Mouse (Mus musculus) liver, adult 2 months (tissue): ENCODE data around the gene Chmp2b. TPM values are rescaled to one million over a fixed set of nuclear protein-coding genes. Genes with fewer than 3 reads are reported as not detected.

Experiments used
- DNase-seq: peaks from one replicate; pipeline ENCODE4 v3.0.0-alpha.2; 2011; ENCODE audit warnings: low read depth, low spot score; ENCODE audit errors: extremely low read depth
- H3K27ac ChIP-seq: fragments of 200-500 bp; replicated peaks from 2 replicates; pipeline ENCODE4 v1.5.1; 2012; ENCODE audit warnings: low read depth, mild to moderate bottlenecking, control low read depth, inconsistent platforms, low read length; ENCODE audit not compliant: insufficient read depth
- H3K27me3 ChIP-seq: fragments of 200-500 bp; 2 replicates; pipeline ENCODE4 v1.6.1; 2012; ENCODE audit warnings: mild to moderate bottlenecking, moderate library complexity, low read length, inconsistent platforms; ENCODE audit not compliant: control insufficient read depth, insufficient read depth
- H3K36me3 ChIP-seq: fragments of 200-500 bp; 2 replicates; pipeline ENCODE4 v1.6.1; 2012; ENCODE audit warnings: low read length, inconsistent platforms; ENCODE audit not compliant: control insufficient read depth, insufficient read depth
- H3K4me1 ChIP-seq: fragments of 200-500 bp; 2 replicates; pipeline ENCODE4 v1.6.1; 2011; ENCODE audit warnings: low read length; ENCODE audit not compliant: control insufficient read depth, insufficient read depth
- H3K4me3 ChIP-seq: fragments of 200-500 bp; 2 replicates; pipeline ENCODE4 v1.5.1; 2011; ENCODE audit warnings: low read depth, mild to moderate bottlenecking, control low read depth, low read length, moderate library complexity; ENCODE audit not compliant: insufficient read depth
- H3K79me2 ChIP-seq: fragments of 200-500 bp; 2 replicates; pipeline ENCODE4 v1.6.1; 2012; ENCODE audit warnings: inconsistent platforms, mild to moderate bottlenecking, low read length, moderate library complexity; ENCODE audit not compliant: control insufficient read depth, insufficient read depth
- H3K9ac ChIP-seq: fragments of 200-500 bp; 2 replicates; pipeline ENCODE4 v1.6.1; 2012; ENCODE audit warnings: low read depth, mild to moderate bottlenecking, control low read depth, inconsistent platforms, low read length
- CTCF ChIP-seq: fragments of 200-500 bp; IDR thresholded peaks from 2 replicates; pipeline ENCODE4 v1.5.1; 2011; ENCODE audit warnings: low read depth, low read length, control low read depth
- POLR2A ChIP-seq: fragments of 200-500 bp; IDR thresholded peaks from 2 replicates; pipeline ENCODE4 v1.6.1; 2011; ENCODE audit warnings: low read length, control low read depth; ENCODE audit not compliant: insufficient read depth; ENCODE audit errors: extremely low read depth
- WGBS: fragments of 180-500 bp; shearing (Covaris S2); methylation state at CpG from one replicate; pipeline ENCODE4 v1.1.7; 2018; 5-methylcytosine and 5-hydroxymethylcytosine counted together
- polyA plus RNA-seq: library from polyadenylated mRNA; depleted of rRNA; stranded (reverse); fragments of >200 nt; gene quantifications from 2 replicates; pipeline ENCODE4 v1.2.3, GENCODE M21; 2012
- total RNA-seq: library from RNA; depleted of rRNA; stranded (reverse); fragments of >200 nt; gene quantifications from 2 replicates; pipeline ENCODE4 v1.2.3, GENCODE M21; 2014

Chmp2b gene
- total and polyA plus RNA-seq, 2 experiments, result 8.5 to 20.6 TPM

DNA sequence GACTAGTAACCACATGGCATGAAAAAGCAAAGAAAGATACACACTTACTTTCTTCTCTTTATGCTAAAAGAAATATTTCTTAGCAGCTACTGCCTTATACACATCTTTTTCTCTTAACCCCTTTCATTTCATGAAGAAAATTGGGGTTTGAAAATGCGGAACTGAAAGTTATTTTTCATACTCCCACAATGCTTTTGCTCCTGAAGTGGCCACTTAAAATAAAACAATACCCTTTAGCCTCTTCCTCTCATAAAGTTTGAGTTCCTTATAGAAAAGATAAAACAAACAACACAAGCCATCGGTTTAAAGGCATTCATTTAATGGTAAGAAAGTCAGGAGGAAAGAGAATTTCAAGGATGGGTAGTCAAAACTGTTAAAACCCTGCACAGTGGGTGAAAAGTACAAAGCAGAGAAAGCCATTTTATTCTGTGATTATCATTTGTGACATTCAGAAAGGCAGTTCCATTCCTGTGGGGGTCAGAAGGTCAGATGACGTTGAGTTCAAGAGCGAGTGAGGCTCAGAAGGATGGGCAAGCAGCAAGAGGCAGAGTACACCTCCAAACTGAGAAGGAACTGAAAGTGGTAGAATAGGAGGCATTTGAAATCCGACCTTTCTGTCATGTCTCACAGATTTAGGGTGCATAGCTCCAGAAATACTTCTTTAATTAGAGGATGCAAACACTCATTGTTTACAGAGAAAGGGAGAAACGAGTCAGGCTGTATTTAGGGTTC lies 14.9 kb upstream of the Chmp2b start:
- DNase-seq, result no peak
- Histone ChIP-seq H3K27ac (no peak overlapping the region), H3K4me3 (no peak overlapping the region), H3K36me3 (no peaks in the 10 kb centered on the region), H3K4me1 (no peaks in the 10 kb centered on the region), H3K79me2 (no peaks in the 10 kb centered on the region), H3K9ac (no peak overlapping the region), H3K27me3 (no peaks in the 10 kb centered on the region)
- WGBS, result 51% methylated on average over 6 of the region's 6 CpGs
- no peak for TF ChIP-seq CTCF

DNA sequence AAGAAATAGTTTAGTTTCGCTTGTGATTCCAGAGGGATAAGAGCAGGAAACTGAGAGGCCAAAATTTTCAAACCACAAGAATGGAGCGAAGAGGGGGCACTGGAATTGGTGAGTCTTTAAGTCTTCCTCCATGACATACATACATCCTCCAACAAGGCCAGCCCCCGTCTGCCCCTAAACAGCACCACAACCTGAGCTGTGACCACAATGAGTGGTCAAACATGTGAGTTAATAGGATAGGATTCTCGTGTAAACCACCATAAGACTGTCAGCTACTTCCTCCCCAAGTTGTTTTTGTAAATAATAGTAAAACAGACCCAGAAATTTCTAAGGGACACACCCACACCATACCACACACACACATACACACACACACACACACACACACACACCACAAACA lies 6.3 kb upstream of the Chmp2b start:
- H3K27ac ChIP-seq, result no peak overlapping the region
- H3K4me1 ChIP-seq, result no peaks in the 10 kb centered on the region
- H3K4me3 ChIP-seq, result no peak overlapping the region
- H3K36me3 ChIP-seq, result no peaks in the 10 kb centered on the region
- TF ChIP-seq CTCF, result no peak
- no peak for TF ChIP-seq POLR2A
- 78% methylated on average over 4 of the region's 4 CpGs for WGBS
- H3K27me3 ChIP-seq, result no peaks in the 10 kb centered on the region
- H3K79me2 ChIP-seq, result no peaks in the 10 kb centered on the region
- no peak overlapping the region for H3K9ac ChIP-seq
- no peak for DNase-seq

DNA sequence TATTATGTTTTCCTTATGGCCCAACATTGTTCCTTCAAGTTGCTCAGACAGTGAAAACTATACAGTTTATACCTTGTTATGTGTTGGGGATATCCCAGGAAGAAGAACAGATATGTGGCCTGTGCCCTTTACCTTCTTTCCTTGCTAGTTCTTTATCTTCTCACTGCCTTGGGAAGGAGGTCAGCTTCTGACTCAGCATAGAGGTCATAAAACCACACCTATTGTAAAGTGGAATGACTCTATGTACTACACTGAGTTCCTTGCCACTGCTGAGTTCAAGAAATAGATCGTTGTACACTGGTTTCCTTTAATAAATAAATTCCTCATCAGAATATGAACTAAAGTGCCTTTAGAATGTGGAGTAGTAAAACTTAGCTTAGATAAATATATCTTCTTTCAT lies 2.4 kb upstream of the Chmp2b start:
- H3K4me3 ChIP-seq, result no peak overlapping the region
- H3K27me3 ChIP-seq, result no peaks in the 10 kb centered on the region
- peaks cover 3% of the 10 kb centered on the region; the same call in 1 of the 2 replicates for H3K4me1 ChIP-seq
- no peaks in the 10 kb centered on the region for H3K36me3 ChIP-seq
- H3K79me2 ChIP-seq, result peaks cover 13% of the 10 kb centered on the region; the same call in 1 of the 2 replicates
- TF ChIP-seq CTCF (no peak), POLR2A (no peak)
- no peak for DNase-seq
- WGBS, result 90% methylated on average over 1 of the region's 1 CpGs
- H3K9ac ChIP-seq, result no peak overlapping the region
- H3K27ac ChIP-seq, result no peak overlapping the region

DNA sequence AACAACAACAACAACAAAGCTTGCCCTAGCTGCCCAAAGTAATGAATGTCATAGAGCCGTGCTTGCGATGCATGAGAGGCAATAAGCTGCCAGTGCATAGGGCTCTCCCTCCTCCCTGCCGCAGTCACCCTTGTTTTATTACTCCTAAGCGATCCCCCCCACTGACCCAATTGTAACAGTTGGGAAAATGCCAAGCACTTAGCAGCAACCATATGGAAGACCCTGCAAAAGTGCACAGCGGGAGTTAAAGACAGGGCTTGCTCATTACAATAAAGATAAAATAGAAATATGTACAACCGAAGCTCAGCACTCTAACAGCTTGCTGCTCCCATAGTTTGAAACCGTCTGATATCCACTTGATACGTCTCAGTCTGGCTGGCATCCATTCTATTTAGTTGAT lies 1.8 kb upstream of the Chmp2b start:
- Histone ChIP-seq H3K79me2 (peaks cover 13% of the 10 kb centered on the region; the same call in 1 of the 2 replicates), H3K4me1 (peaks cover 6% of the 10 kb centered on the region), H3K4me3 (no peak overlapping the region), H3K9ac (no peak overlapping the region), H3K36me3 (no peaks in the 10 kb centered on the region), H3K27ac (no peak overlapping the region), H3K27me3 (no peaks in the 10 kb centered on the region)
- WGBS, result 89% methylated on average over 8 of the region's 8 CpGs
- TF ChIP-seq POLR2A, result no peak
- DNase-seq, result no peak

DNA sequence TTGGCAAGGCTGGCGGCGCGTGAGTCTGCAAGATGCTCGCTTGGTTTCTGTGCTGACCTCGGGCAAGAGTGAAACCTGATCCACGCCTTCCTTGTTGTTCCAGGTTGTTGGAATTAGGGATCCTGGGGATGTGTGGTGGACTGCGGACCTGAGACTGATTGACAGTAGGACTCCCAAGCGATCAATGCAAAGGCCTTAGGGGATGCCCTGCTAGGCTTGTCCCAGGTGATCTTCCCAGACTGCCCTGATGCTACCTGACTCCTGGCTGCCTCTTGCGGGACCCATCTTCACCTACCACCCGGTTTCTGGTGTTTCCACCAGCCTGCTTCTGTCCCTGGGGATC lies 309 bp upstream of the Chmp2b start:
- H3K27me3 ChIP-seq, result no peaks in the 10 kb centered on the region
- H3K36me3 ChIP-seq, result no peaks in the 10 kb centered on the region
- peaks cover 6% of the 10 kb centered on the region for H3K4me1 ChIP-seq
- WGBS, result 2% methylated on average over 10 of the region's 10 CpGs
- TF ChIP-seq CTCF (no peak), POLR2A (no peak)
- H3K27ac ChIP-seq, result no peak overlapping the region
- peak overlapping the region; percentile 67 for H3K9ac ChIP-seq
- H3K4me3 ChIP-seq, result peak overlapping the region; percentile 87
- no peak for DNase-seq
- peaks cover 15% of the 10 kb centered on the region; the same call in 1 of the 2 replicates for H3K79me2 ChIP-seq
